Mouse (Mus musculus) thymus, postnatal 14 days (tissue): ENCODE measurements around the gene Ciita.

ENCODE experiments used
- DNase-seq: peaks from one replicate; pipeline ENCODE4 v3.0.0; 2021

Ciita gene

GRCm38 (mm10) chr16:10520908-10521614 is 41.2 kb downstream of the Ciita start:
- DNase-seq = peak; percentile 68

- peak; percentile 85 for DNase-seq
Measured at GRCm38 (mm10) chr16:10522811-10523210, 43.0 kb downstream of the Ciita start.

GRCm38 (mm10) chr16:10523650-10524049 is 43.8 kb downstream of the Ciita start:
- no peak for DNase-seq

- peak; percentile 57 for DNase-seq
Measured at GRCm38 (mm10) chr16:10524866-10525609, 45.2 kb downstream of the Ciita start.

- no peak for DNase-seq
Measured at GRCm38 (mm10) chr16:10525610-10525980, 45.7 kb downstream of the Ciita start.

GRCm38 (mm10) chr16:10527046-10527644 is 47.3 kb downstream of the Ciita start:
- no peak for DNase-seq

- no peak for DNase-seq
Measured at GRCm38 (mm10) chr16:10528382-10528781, 48.5 kb downstream of the Ciita start.

GRCm38 (mm10) chr16:10530179-10530578 is 50.3 kb downstream of the Ciita start:
- DNase-seq = no peak

- no peak for DNase-seq
Measured at GRCm38 (mm10) chr16:10533781-10534180, 53.9 kb downstream of the Ciita start.

- DNase-seq = no peak
Measured at GRCm38 (mm10) chr16:10534567-10534966, 54.7 kb downstream of the Ciita start.

GRCm38 (mm10) chr16:10536323-10536722 is 56.5 kb downstream of the Ciita start:
- no peak for DNase-seq

GRCm38 (mm10) chr16:10536961-10537360 is 57.1 kb downstream of the Ciita start:
- DNase-seq = no peak

- no peak for DNase-seq
Measured at GRCm38 (mm10) chr16:10540763-10541597, 61.1 kb downstream of the Ciita start.

- no peak for DNase-seq
Measured at GRCm38 (mm10) chr16:10541598-10541930, 61.7 kb downstream of the Ciita start.

GRCm38 (mm10) chr16:10542266-10542665 is 62.4 kb downstream of the Ciita start:
- peak; percentile 29 for DNase-seq

GRCm38 (mm10) chr16:10542698-10543365 is 63.0 kb downstream of the Ciita start, which contains the start of gene Dexi:
Gene Dexi, minus strand, starts transcription at chr16:10543054.
- DNase-seq = peak; percentile 96

GRCm38 (mm10) chr16:10544995-10545622 is 65.2 kb downstream of the Ciita start, which contains the start of gene Clec16a:
Gene Clec16a, plus strand, starts transcription at chr16:10545339.
- peak; percentile 98 for DNase-seq

GRCm38 (mm10) chr16:10546865-10547264 is 67.0 kb downstream of the Ciita start:
- DNase-seq = no peak

GRCm38 (mm10) chr16:10548938-10549337 is 69.1 kb downstream of the Ciita start:
- DNase-seq = no peak

- DNase-seq = no peak
Measured at GRCm38 (mm10) chr16:10549600-10549999, 69.7 kb downstream of the Ciita start.

- DNase-seq = no peak
Measured at GRCm38 (mm10) chr16:10551592-10551991, 71.7 kb downstream of the Ciita start.

- DNase-seq = no peak
Measured at GRCm38 (mm10) chr16:10553858-10554257, 74.0 kb downstream of the Ciita start.
